Mouse (Mus musculus): Measurements from ENCODE around the gene Gm7879.

The Gm7879 gene

DNA sequence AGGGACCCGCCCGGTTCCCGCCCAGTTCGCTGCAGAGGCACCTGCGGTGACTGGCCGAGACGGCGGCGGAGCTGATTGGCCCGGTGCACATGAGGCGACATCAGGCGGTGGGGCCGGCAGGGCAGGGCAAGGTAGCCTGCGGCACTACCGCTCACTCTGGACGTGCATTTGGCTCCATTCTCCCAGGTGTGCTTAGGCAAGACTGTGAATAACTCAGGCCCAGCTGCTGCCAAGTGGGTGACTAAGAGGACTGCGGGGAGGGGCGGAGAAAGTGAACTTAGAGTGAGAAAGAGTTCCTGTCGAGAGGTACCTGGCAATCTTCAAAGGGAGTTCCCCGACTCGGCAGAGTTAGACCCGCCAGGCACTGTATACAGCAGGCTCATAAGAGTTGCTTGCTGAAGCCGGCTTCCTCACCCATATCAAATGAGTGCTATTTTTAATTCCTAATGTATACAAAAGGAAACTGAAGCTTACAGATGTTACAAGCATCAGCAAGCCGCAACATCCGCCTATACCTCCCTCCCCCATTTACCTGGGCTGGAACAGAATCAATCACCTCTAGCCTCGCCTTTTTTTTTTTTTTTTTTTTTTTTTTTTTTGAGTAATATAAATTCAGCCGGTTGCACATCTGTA lies 35.3 kb downstream of the Gm7879 start:
- peak; percentile 1 to 10 for DNase-seq (ENCODE audit: low spot score in 2 of 2)

GRCm38 (mm10) chr5:43948748-43949275 lies 35.9 kb downstream of the Gm7879 start:
- no peak for DNase-seq (ENCODE audit: low spot score in 2 of 2)

DNA sequence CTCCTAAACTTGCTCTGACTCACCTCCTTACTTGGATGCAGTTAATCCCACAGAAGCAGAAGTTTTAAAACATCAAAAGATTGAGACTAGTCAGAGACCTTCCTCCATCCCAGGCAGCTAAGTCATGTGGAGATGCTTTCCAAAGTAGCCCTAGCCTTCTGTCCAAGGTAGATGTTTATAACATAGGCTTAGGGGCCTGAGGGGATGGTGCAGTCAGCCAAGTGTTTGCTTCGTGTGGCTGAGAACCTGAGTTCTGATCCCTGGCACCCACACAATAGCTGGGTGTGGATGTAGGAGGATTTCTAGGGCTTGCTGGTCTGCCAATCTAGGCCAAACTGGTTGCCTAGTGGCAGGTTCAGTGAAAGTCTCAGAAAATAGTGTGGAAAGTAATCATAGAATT lies 40.3 kb downstream of the Gm7879 start:
- DNase-seq (ENCODE audit: low spot score in 2 of 2): no peak

DNA sequence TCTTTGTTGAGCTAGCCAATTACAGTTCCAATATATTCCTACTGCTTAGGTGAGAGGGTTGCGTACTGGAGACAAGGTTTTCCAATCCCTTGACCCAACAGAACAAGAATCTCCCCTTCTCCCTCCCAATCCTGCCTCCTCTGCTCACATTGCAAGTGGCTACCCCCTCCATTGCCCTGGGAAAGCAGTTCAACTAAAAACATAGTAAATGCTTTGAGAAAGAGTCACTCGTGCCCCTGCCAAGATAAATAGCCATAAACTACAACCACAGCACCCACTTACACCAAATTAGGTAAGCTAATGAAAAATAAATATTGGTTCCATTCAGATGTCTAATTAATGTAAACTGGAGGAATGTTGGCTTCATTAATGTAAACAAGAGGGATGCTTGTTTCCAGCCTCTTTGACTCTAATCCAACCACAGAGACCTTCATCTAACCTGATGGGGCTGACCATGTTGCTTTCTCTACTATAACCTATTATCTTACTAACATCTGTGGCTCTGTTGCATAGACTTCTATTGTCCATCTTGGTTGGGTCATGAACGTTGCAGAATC lies 47.0 kb downstream of the Gm7879 start:
- DNase-seq (ENCODE audit: low spot score in 2 of 2): no peak

DNA sequence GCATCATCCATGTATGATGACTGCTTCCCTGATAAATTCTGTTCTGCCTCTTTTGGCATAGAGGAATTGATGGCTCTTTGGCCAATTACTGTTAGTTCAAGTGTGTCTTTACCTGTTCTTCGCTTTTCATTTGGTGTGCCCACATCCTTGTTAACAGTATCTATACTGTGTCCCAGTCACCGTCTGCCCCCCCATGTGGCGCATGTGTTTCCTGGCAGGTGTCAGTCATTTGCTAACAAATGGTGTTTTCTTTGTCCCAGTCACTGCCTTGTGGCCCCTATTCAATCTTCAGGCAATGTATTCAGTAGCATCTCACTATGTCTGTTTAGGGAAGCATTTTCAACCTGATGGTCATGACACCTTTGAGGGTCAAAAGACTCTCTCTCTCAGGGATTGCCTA lies 48.1 kb downstream of the Gm7879 start:
- DNase-seq (ENCODE audit: low spot score in 2 of 2): no peak

All from right cerebral cortex, postnatal 36 days (tissue).